Mouse (Mus musculus) bone marrow macrophage, adult 2 months (primary cell): ENCODE measurements around the gene Pigw.

ENCODE experiments used
- CTCF ChIP-seq: IDR thresholded peaks from 2 replicates; pipeline ENCODE4 v1.5.1; 2012; ENCODE audit warnings: low read depth, mild to moderate bottlenecking, low read length, moderate library complexity
- POLR2A ChIP-seq: IDR thresholded peaks from 2 replicates; pipeline ENCODE4 v1.6.1; 2012; ENCODE audit warnings: mild to moderate bottlenecking, low read depth, low read length, borderline replicate concordance

- TF ChIP-seq CTCF = no peak
- TF ChIP-seq POLR2A = no peak
Measured at GRCm38 (mm10) chr11:84827901-84828503, 52.1 kb downstream of the Pigw start.
